Mouse (Mus musculus): ENCODE results near the gene Fbn1.

Fbn1 gene

GRCm38 (mm10) chr2:125452369-125453097, 55.3 kb downstream of the Fbn1 start:
- no peak for DNase-seq

- DNase-seq, result no peak
These were observed 58.4 kb downstream of the Fbn1 start for GRCm38 (mm10) chr2:125449361-125449760.

- DNase-seq, result no peak
These were observed 58.9 kb downstream of the Fbn1 start for GRCm38 (mm10) chr2:125448881-125449280.

- no peak for DNase-seq
These were observed 60.4 kb downstream of the Fbn1 start for GRCm38 (mm10) chr2:125447274-125447898.

- no peak for DNase-seq
These were observed 69.4 kb downstream of the Fbn1 start for GRCm38 (mm10) chr2:125438381-125438780.

- no peak for DNase-seq
These were observed 71.6 kb downstream of the Fbn1 start for GRCm38 (mm10) chr2:125436240-125436639.

GRCm38 (mm10) chr2:125433524-125433923, 74.3 kb downstream of the Fbn1 start:
- no peak for DNase-seq

GRCm38 (mm10) chr2:125431491-125431890, 76.3 kb downstream of the Fbn1 start:
- no peak for DNase-seq

GRCm38 (mm10) chr2:125428811-125429438, 78.9 kb downstream of the Fbn1 start:
- DNase-seq, result no peak

- DNase-seq, result no peak
These were observed 87.2 kb downstream of the Fbn1 start for GRCm38 (mm10) chr2:125420604-125421003.

GRCm38 (mm10) chr2:125419681-125420080, 88.1 kb downstream of the Fbn1 start:
- no peak for DNase-seq

- no peak for DNase-seq
These were observed 89.2 kb downstream of the Fbn1 start for GRCm38 (mm10) chr2:125418546-125418945.

GRCm38 (mm10) chr2:125416541-125417245, 91.1 kb downstream of the Fbn1 start:
- DNase-seq, result no peak

GRCm38 (mm10) chr2:125412351-125412750, 95.4 kb downstream of the Fbn1 start:
- DNase-seq, result no peak

- DNase-seq, result no peak
These were observed 96.0 kb downstream of the Fbn1 start for GRCm38 (mm10) chr2:125411777-125412176.

GRCm38 (mm10) chr2:125404509-125405105, 103.2 kb downstream of the Fbn1 start:
- DNase-seq, result no peak

GRCm38 (mm10) chr2:125402276-125402675, 105.5 kb downstream of the Fbn1 start:
- DNase-seq, result no peak

- DNase-seq, result no peak
These were observed 107.7 kb downstream of the Fbn1 start for GRCm38 (mm10) chr2:125400121-125400520.

- DNase-seq, result no peak
These were observed 110.0 kb downstream of the Fbn1 start for GRCm38 (mm10) chr2:125397796-125398195.

- no peak for DNase-seq
These were observed 113.2 kb downstream of the Fbn1 start for GRCm38 (mm10) chr2:125394428-125395101.

- no peak for DNase-seq
These were observed 116.2 kb downstream of the Fbn1 start for GRCm38 (mm10) chr2:125391582-125391981.

- no peak for DNase-seq
These were observed 118.0 kb downstream of the Fbn1 start for GRCm38 (mm10) chr2:125389796-125390195.

All from thymus, postnatal 25 days (tissue).